Mouse (Mus musculus): ENCODE measurements around the gene Klhl35.

The Klhl35 gene

DNA sequence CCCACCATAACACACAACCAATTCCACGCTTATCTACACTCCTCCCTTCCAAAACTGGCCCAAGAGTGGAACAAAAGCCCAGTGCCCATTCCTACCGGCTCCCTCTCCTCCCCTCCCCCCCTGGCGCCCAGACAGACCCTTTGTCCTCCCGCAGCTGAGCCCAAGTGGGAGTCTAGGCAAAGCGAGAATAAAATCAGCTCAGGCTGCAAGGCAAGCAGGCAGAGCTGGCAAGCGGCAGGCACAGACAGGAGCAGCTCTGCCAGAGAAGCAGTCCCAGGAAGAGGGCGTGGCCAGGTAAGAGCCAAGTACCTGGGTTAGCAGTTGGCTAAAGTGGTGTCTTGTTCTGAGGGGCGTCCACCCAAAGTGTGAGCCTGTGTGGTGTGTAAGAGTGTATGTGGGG is at the start of gene Klhl35:
Gene Klhl35, plus strand, starts transcription at position 194 of the 400 bp plus-strand sequence.
- in situ Hi-C loops (cut with MboI; ENCODE audit: unreplicated experiment in 2 of 2), result no loop called here

DNA sequence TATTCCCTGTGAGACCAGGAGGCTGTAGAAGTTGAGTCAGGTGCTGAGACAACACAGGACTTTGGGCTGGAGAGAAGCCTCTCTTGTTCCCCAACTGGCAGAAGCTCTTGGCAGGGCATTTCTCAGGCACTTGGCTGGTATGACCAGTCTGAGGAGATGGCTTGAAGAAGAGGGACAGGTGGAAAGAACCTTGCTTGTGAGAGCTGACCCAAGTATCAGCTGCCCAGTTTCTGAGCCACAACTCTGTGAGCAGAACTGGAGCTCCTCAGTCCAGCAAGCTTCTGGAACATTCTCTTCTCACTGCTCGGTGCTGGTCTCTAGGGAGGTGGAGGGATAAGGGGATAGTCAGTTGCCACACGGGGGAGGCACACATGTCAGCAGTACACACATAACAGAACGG is 46.5 kb upstream of the Klhl35 start:
- in situ Hi-C loops (cut with MboI; ENCODE audit: unreplicated experiment in 2 of 2), result no loop called here

DNA sequence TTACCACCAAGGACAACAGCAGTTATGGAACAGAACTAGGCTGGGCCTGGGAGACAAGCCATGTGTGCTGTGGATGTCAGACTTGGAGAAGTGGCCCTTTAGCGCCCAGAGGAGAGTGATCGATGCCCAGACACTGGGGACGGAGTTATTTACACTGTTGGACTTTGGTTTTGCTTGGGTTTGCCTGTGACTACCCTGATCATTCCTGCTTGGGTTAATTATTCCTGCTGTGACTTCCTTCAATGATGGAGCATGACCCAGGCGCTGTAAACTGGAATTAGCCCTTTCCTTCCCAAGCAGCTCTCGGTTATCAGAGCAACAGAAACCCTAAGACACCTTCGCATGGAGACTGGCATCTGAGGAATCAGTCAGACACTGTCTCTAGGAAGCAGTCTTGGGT is 44.8 kb upstream of the Klhl35 start:
- in situ Hi-C loops (cut with MboI; ENCODE audit: unreplicated experiment in 2 of 2), result no loop called here

DNA sequence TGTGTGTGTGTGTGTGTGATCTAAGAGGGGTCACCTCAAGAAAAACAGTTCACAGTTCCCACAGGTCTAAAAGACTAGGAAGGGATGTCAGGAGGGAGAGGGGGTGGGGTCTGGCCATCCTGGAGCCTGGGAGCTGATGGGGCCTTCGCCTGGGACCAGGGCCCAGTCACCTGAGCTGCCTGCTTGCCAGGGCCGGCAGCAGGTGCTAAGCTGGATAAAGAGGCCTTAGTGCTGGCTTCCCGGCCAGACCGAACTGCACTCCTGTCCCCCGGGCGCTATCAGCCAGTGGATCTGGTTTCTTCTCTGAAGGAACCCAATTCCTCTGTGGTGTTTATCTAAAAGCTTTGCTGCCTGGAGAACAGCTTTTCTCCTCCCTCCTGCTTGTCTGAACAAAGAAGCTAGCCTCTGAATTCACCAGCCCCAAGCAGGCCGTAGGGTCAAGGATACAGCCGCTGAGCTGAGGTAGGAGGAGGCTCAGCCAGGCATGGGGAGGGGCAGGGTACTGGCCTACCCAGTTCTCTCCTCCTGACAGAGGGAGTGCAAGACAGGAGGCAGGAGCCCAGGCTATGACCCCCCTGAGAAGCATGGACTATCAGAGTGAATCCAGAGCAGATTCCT is 41.2 kb upstream of the Klhl35 start:
- in situ Hi-C loops (cut with MboI; ENCODE audit: unreplicated experiment in 2 of 2), result no loop called here

DNA sequence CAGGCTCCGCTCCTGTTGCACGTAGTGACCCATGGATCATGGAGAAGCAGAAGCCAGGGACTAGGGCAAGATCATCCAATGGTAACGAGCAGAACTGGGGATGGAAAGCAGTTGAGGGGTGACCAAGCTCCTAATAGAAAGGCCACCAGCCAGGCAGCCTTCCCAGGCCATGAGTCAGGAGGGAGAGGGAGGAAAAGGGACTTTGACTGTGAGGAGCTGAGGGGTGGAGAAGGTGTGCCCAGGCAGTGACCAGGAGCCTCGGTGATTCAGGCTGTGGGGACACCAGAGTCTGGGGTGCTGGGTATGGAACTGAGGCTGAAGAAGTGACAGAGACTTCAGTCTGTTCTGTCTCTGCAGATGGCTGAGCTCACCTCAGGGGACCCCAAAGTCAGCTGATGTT is 40.1 kb upstream of the Klhl35 start:
- in situ Hi-C loops (cut with MboI; ENCODE audit: unreplicated experiment in 2 of 2), result no loop called here

DNA sequence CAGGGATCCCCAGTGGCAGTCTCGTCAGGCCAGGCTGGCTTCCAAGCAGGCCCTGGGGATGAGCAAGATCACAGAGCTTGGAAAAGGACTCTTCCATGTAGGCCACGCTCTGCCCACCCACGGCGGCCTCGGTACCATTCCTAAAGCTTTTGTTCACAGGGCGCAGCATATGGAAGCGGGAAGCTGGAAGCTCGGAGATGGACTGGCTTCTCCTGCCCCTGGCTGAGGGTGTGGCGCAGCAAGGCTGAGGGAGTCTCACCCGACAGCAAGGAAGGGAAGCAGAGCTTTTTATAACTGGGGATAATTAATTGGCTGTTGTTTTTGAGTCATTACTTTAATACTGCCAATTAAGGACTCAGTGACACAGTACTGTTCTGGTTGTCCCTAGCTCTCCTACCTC is 38.8 kb upstream of the Klhl35 start:
- in situ Hi-C loops (cut with MboI; ENCODE audit: unreplicated experiment in 2 of 2), result no loop called here

DNA sequence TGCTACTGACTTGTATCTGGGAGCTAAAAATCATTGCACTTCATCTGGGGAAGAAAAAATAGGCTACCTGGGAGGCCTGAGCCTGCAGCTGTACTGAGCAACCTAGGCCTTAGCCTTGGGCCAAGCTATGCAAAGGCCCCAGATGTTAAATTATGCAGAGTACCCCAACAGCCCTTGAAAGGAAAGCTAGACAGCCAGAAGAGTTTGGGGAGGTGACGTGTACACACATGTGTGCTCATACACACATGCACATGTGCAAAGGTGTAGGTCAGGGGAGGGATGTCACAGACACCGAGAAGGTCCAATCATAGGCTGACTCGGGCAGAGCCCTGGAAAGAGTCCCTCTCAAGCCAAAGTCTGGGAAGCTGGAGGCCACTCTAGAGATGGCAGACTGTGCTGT is 37.8 kb upstream of the Klhl35 start:
- in situ Hi-C loops (cut with MboI; ENCODE audit: unreplicated experiment in 2 of 2), result no loop called here

DNA sequence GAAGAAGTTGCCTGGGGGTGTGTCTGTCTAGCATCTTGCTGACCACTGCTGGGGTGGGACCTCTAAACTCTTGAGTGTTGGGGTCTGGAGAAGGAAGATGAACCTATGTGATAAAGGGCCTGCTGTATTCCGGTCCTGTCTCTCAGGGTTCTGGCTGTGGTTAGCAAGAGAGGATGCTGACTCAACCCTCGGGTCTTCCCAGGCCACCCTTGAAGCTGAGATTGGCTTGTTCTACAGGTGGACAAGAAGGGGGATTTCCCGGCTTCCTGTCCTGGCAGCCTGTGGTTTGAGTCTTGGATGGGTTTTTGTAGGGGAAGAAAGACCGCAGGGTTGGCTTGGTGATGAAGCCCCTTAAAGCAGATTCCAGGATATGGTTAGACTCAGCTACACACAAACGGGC is 37.0 kb upstream of the Klhl35 start:
- in situ Hi-C loops (cut with MboI; ENCODE audit: unreplicated experiment in 2 of 2), result no loop called here

DNA sequence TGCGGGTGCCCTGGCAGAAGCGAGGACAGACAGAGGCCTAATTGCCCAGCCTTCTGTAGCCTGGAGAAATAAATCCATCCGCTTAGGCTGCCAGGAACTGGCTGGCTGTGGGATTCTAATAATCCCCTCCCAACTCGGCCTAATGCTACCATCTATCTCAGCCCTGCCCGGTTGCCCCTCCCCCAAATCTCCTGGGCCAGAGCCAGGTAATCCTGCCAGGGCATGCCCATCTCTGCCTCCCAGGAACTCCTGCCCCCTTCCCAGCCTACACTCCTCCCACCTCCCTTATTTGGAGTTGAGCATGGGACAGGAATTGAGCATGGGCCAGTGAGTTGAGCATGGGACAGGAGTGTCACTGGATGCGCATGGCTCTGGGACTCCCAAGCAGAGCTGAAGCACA is 36.0 kb upstream of the Klhl35 start:
- in situ Hi-C loops (cut with MboI; ENCODE audit: unreplicated experiment in 2 of 2), result no loop called here

DNA sequence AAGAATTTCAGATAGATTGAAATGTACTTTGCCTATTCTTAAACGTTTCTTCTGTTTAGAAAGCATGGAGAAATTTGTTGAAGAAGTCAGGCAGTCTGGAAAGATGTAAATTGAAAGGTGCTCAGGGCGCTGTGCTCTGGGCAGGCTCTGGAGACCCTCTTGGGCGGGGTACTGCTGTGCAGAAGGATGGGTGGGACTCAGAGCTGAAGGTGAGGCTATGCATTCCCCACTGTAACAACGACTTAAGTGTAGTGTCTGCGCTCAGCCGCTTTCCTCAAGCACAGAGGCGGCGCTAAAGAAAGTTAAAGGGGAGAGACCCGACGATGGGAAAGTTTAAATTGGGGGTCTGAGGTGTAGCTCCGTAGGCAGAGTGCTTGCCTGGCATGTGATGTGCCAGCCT is 35.6 kb upstream of the Klhl35 start:
- in situ Hi-C loops (cut with MboI; ENCODE audit: unreplicated experiment in 2 of 2), result no loop called here

DNA sequence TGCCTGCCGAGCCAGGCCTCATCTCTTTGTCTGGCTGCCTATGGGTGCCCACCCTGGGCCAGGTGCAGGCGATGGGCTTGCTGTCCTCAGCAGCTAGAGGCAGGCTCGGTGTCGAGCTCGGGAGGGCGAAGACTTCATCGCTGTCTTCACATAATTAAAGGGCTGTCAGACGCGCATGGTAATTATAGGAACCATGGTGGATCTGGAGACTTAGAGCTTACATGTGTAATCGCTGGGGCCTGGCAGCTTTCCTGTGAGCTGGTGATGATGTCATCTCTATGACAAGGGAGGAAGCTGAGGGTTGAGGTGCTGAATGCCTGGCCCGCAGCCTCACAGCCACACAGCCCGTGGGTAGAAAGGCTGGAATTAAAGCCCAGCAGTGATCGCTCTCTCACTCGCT is 33.6 kb upstream of the Klhl35 start:
- in situ Hi-C loops (cut with MboI; ENCODE audit: unreplicated experiment in 2 of 2), result no loop called here

DNA sequence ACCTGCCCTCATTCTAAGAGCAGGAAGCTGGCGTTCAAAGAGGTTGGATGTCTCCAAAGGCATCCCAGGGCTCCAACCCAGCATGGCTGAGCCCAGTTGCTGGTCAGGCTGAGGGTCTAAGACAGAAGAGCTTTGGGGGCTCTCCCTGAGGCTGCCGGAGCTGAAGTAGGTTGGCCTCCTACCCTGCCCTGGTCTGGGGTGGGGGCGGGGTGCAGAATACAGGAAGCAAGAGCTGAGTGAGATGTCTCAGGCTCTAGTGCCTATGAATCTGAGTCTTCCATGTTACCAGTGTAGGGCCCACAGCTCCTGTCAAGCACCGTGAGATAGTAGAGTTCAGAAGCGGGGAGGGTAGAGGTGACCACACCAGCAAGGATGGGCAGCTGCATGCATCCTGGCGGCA is 32.9 kb upstream of the Klhl35 start:
- in situ Hi-C loops (cut with MboI; ENCODE audit: unreplicated experiment in 2 of 2), result no loop called here

DNA sequence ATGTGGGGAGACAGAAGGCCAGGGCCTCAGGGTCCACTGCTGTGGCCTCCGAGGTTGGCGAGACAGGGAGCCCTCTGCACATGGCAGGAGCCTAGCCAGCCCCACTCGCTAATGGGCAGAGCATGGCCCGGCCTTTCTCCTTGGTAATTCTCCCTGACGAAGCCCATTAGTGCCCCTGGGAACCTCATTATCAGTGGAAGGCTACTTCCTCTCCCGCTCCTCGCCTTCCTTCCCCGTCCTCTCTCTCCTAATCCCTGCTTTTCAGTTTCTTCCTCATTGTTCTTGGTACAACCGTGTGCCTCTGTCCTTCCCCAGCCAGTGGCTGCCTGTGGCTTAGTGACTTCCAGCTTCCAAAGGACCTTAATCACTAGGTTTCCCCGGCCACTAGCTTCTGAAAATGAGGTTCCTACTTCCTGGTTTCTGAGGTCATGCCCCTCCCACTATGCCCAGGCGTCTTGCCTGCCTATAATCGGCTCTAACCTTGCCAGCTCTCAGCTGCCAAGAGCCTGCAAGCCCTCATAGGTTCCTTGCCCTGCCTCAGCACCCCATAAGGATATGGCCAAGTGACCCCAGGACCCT is 31.0 kb upstream of the Klhl35 start:
- in situ Hi-C loops (cut with MboI; ENCODE audit: unreplicated experiment in 2 of 2), result no loop called here

DNA sequence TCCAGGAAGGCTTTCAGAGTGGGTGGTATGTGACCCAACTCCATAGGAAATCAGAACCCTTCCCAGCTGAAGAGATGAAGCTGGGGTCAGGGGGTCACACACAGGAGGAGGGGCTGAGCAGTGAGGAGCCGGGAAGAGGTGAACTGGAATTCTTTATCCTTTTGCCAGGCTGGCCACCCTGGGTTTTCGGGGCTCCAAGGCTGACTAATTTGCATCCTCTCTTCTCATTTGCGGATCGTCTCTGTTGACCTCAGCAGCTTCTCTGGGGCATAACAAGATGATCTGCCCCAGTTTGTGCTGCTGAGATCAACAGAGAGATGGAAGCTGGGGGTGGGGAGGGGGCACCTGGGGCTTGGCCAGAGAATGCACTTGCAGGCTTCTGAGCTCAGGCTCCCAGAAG is 29.3 kb upstream of the Klhl35 start:
- in situ Hi-C loops (cut with MboI; ENCODE audit: unreplicated experiment in 2 of 2), result no loop called here

DNA sequence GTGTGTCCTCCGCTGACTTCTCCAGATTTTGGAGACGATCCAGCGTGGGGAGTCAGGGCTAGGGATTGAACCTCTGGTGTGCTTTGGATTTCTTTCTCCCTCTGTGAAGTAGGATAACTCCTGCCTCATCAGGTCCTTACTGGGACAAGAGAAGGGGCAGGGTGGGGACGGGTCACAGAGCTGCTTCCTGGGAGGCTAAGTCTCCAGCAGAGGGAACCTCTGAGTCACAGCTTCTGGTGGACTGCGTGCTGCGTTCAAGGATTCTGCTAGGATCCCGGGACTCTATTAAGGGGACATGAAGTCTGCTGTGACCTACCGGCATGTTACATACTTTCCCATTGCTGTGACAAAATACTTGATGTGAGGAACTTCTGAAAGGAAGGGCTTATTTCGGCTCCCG is 26.9 kb upstream of the Klhl35 start:
- in situ Hi-C loops (cut with MboI; ENCODE audit: unreplicated experiment in 2 of 2), result no loop called here

DNA sequence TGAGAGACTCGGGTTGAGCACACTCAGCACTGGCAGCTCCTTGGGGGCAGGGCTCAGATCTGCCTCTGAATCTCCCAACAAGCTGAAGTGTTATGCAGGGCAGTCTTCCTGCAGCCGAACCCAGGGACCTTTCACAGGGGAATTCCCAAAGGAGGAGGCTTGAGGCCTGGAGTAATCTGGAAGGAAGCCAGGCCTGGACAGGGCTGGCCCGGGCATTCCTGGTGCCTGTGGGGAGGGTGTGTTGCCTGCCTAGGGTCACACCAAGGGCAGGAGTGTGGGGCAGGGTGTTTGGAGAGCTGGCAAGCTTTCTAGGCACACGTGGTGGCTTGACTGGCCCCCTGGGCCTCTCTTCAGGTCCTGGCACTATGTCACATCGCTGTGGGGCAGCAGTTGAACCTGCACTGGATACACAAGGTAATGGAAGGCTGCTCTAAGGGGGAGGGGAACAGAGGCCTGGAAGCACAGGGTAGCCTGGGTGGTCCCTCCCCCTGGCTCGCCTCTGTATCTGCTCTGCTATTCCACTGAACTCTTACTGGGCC is 24.2 kb upstream of the Klhl35 start:
- in situ Hi-C loops (cut with MboI; ENCODE audit: unreplicated experiment in 2 of 2), result no loop called here

DNA sequence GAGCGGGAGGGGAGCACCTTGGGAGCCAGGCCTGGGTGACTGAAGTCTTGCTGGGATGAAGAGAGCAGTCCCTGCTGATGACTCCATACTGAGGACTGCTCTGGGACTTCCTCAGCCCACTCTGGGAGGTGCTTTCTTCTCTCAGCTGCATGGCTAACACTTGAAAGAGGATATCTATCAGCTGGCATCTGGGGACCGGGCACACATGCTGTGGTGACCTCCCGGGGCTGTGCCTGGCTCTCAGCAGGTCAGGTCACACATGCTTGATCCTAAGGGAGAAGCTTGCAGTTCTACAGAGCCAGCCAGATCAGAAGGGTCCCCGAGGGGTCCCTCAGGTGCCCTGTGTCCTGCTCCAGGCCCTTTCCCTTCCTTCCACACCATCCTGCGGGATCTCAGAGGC is 22.6 kb upstream of the Klhl35 start:
- in situ Hi-C loops (cut with MboI; ENCODE audit: unreplicated experiment in 2 of 2), result no loop called here

DNA sequence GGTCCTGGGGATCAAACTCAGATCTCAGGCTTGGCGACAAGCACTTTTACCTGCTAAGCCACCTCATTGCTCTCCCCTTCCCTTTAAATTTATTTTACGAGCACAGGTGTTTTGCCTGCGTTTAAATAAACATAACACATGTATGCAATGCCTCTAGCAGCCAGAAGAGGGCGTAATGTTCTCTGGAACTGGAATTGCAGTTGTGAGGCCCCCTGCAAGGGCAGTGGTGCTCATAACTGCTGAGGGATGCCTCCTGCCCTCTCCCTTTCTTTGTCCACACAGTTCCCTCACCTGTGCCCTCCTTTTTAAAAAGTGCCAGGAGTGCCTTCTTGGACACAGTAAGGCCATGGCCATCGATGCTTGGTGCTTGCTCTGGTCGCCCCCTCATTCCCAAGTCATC is 21.8 kb upstream of the Klhl35 start:
- in situ Hi-C loops (cut with MboI; ENCODE audit: unreplicated experiment in 2 of 2), result no loop called here

DNA sequence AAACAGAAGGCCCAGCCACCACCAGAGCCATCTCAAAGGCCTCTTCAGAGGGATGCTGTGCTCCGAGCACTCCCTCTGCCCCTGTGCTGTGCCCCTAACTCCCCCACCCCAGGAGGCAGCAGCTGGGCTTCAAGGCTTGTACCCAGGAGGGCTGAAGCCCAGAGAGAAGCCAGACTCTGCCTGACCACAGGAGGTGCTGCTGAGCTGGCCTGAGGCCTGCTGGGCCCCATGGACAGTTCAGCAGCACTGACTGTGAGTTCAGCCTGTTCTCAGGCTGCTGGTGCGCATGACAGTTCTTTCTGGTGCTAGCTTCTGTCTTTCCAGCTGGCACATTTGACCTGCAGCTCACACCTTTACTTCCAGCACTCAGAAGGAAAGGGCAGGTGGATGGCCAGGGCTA is 20.0 kb upstream of the Klhl35 start:
- in situ Hi-C loops (cut with MboI; ENCODE audit: unreplicated experiment in 2 of 2), result no loop called here

DNA sequence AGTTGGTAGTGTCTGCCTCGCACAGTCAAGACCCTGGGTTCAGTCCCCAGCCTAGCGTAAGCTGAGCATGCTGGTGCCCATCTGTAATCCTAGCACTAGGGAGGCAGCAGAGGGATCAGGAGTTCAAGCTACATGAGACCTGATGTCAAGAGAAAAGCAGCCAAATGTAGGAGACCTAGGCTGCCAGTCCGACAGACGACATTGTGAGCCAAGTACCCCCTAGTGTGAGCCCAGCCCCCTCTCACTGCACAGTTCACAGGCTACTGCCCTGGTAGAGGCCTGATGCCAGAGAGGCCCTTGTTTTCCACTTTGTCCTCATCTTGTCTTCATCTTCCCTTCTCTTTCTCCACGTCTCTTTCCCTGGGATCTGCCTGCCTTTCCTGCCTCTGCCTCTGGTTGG is 18.5 kb upstream of the Klhl35 start:
- in situ Hi-C loops (cut with MboI; ENCODE audit: unreplicated experiment in 2 of 2), result no loop called here

DNA sequence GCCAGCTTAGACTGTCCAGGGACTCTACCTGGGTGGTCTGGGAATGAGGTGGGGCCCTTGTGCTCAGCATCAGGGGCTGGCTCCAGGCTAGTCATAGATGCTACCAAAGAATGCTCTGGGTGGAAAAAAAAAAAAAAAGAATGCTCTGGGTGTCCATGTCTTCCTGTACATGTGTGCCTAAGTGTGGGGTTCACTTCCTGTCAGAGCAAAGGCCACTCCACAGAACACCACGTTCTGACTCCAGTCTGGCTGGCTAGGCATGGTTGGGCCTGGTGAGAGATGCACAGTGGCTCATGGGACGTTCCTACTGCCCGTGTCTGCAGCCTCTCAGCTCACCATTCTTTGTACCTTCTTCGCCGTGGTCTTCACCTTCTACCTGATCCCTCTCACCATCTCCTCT is 17.2 kb upstream of the Klhl35 start:
- in situ Hi-C loops (cut with MboI; ENCODE audit: unreplicated experiment in 2 of 2), result no loop called here

DNA sequence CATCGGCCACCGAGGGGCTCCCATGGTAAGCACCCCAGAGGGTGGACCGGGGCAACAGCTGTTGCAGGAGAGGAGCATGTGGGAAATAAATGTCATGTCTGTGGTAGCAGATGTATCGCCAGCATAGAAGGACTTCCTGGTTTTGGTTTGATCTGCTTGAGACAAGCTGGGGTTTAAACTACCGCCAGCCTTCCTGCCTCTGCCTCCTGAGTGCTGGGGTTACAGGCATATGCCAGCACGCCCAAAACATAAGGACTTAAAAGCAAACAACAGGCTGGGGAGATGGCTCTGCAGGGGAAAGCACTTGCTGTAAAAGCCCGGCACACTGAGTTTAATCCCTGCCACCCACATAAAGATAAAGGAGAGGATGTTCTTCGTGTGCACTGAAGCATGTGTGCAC is 16.7 kb upstream of the Klhl35 start:
- in situ Hi-C loops (cut with MboI; ENCODE audit: unreplicated experiment in 2 of 2), result no loop called here

DNA sequence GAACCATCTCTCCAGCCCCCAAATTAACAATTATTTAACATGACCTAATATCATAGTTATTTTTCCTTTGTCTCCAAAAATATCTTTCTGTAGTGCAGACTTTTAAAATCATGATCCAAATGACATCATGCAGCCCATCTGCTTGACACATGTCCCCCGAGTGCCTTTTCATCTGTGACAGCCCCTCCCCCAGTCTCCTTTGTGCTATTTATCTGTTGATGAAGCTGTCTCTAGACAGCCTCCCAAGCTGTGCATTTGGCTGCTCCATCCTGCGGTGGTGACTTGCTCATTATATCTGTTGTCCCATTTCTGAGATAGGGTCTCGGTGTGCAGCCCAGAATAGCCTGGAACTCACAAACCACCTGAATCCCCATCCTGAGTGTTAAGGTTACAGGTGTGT is 16.1 kb upstream of the Klhl35 start:
- in situ Hi-C loops (cut with MboI; ENCODE audit: unreplicated experiment in 2 of 2), result loop anchor here (5.0 to 10.0 kb wide), 5 partner anchors 72 to 225 kb away; no protein-coding TSS in a partner anchor

Data from v-Abl transformed pro-B cells (cell line).